Mouse (Mus musculus): ENCODE measurements around the gene Fam32a. TPM values are rescaled to one million over a fixed set of nuclear protein-coding genes. Genes with fewer than 3 reads are reported as not detected.

The Fam32a gene
- polyA plus RNA-seq, 1 experiment from 2014 or later: 73.3 TPM

DNA sequence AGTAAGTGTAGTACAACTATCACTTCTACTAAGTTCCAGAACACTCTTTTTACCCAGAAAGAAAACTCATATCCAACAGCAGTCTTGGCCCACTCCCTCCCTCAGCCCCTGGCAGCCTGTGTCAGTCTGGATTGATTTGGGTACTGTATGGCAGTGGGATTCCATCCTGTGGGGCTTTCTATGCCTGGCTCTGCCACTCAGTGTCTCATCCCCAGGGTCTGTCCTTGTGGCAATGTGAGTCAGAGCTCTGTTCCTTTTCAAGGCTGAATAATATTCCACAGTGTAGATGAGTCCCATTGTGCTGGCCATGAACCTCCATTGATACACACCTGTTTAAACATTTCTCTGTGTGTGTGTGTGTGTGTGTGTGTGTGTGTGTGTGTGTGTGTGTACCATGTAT is 47.1 kb downstream of the Fam32a start:
- no peak for ATAC-seq (replicated peaks; ENCODE audit: low FRiP score, low TSS enrichment, low read depth)
- Histone ChIP-seq H3K4me3 (ENCODE audit: low read depth, low read length) (no peak overlapping the region), H3K27me3 (replicated peaks; ENCODE audit: control insufficient read depth, insufficient read depth, low read length) (no peaks in the 10 kb centered on the region), H3K4me1 (replicated peaks; ENCODE audit: control insufficient read depth, insufficient read depth, low read length) (no peaks in the 10 kb centered on the region), H3K9me3 (ENCODE audit: control insufficient read depth, low read length) (no peaks in the 10 kb centered on the region), H3K27ac (ENCODE audit: low read depth) (no peak overlapping the region), H3K36me3 (ENCODE audit: control insufficient read depth, insufficient read depth, low read length) (no peaks in the 10 kb centered on the region), H3K4me2 (ENCODE audit: low read length) (no peak overlapping the region), H3K9ac (ENCODE audit: low read length) (no peak overlapping the region)
- DNase-seq (ENCODE audit: low spot score): no peak

DNA sequence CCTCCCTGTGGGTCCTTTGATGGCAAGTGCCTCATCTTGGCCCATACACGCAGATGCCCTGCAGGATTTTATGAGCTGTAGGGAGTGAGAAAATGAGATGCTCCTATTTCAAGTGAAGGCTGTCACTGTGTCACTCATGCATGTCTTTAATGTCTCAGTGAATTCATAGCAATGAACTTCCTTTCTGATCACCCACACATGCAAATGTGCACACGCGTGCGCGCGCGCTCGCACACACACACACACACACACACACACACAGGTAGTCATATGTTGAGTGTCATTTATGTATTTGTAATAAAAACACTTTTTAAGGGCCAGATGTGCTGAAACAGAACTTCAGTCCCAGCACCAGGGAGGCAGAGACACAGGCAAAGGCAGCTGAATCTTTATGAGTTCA is 47.6 kb downstream of the Fam32a start:
- no peaks in the 10 kb centered on the region for H3K9me3 ChIP-seq (ENCODE audit: control insufficient read depth, low read length)
- H3K36me3 ChIP-seq (ENCODE audit: control insufficient read depth, insufficient read depth, low read length): no peaks in the 10 kb centered on the region
- no peak overlapping the region for H3K4me3 ChIP-seq (ENCODE audit: low read depth, low read length)
- H3K4me2 ChIP-seq (ENCODE audit: low read length): no peak overlapping the region
- no peak for ATAC-seq (replicated peaks; ENCODE audit: low FRiP score, low TSS enrichment, low read depth)
- no peaks in the 10 kb centered on the region for H3K4me1 ChIP-seq (replicated peaks; ENCODE audit: control insufficient read depth, insufficient read depth, low read length)
- no peak for DNase-seq (ENCODE audit: low spot score)
- no peak overlapping the region for H3K9ac ChIP-seq (ENCODE audit: low read length)
- no peaks in the 10 kb centered on the region for H3K27me3 ChIP-seq (replicated peaks; ENCODE audit: control insufficient read depth, insufficient read depth, low read length)
- 97% methylated on average over 8 of the region's 8 CpGs for WGBS
- H3K27ac ChIP-seq (ENCODE audit: low read depth): no peak overlapping the region

DNA sequence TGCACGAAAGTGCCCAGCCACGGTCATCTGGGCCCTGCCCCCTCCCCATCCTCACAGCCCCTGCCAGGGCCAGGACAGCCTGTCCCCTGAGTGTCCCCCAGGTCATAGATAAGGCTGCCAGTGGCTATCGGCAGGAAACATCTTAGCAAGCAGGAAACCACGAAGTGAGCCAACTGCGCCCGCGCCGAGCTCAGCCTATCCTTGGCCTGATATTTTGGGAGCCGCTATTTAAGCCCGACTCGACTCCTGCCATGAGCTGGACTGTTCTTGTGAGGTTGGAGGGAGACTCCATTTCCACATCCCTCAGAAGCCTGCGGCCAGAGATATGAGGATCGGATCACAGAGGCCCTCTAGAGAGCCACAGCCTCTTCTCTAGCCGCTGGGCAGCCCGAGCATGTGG is 48.8 kb downstream of the Fam32a start:
- DNase-seq (ENCODE audit: low spot score) (no peak), ATAC-seq (replicated peaks; ENCODE audit: low FRiP score, low TSS enrichment, low read depth) (no peak)
- H3K9me3 ChIP-seq (ENCODE audit: control insufficient read depth, low read length): no peaks in the 10 kb centered on the region
- no peaks in the 10 kb centered on the region for H3K4me1 ChIP-seq (replicated peaks; ENCODE audit: control insufficient read depth, insufficient read depth, low read length)
- H3K27me3 ChIP-seq (replicated peaks; ENCODE audit: control insufficient read depth, insufficient read depth, low read length): no peaks in the 10 kb centered on the region
- 84% methylated on average over 15 of the region's 15 CpGs for WGBS
- H3K4me3 ChIP-seq (ENCODE audit: low read depth, low read length): no peak overlapping the region
- no peak overlapping the region for H3K4me2 ChIP-seq (ENCODE audit: low read length)
- H3K36me3 ChIP-seq (ENCODE audit: control insufficient read depth, insufficient read depth, low read length): no peaks in the 10 kb centered on the region
- H3K9ac ChIP-seq (ENCODE audit: low read length): no peak overlapping the region
- H3K27ac ChIP-seq (ENCODE audit: low read depth): peak overlapping the region; percentile 57; the same call in 1 of the 2 replicates

DNA sequence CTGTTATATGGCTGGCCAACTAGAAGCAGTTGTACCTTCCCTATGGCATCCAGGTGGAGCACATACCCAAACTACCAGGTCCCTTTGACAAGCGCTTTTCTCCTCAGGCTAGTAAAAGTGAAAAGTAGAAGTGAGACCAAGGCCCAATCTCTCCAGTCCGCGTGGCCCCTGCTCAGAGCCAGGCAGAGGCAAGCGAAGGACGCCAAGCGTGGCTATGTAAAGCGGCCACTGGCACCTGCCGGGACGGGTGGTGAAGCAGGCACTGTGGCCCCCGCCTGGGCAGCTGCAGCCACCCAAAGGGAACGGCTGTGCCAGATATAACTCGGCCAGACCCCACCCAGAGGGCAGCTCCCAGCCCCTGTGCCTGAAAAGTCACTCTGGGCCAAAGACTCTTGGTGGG is 51.1 kb downstream of the Fam32a start:
- no peak overlapping the region for H3K27ac ChIP-seq (ENCODE audit: low read depth)
- ATAC-seq (replicated peaks; ENCODE audit: low FRiP score, low TSS enrichment, low read depth): no peak
- WGBS: 88% methylated on average over 12 of the region's 12 CpGs
- H3K36me3 ChIP-seq (ENCODE audit: control insufficient read depth, insufficient read depth, low read length): no peaks in the 10 kb centered on the region
- no peak for DNase-seq (ENCODE audit: low spot score)
- H3K27me3 ChIP-seq (replicated peaks; ENCODE audit: control insufficient read depth, insufficient read depth, low read length): no peaks in the 10 kb centered on the region
- no peaks in the 10 kb centered on the region for H3K4me1 ChIP-seq (replicated peaks; ENCODE audit: control insufficient read depth, insufficient read depth, low read length)
- H3K4me2 ChIP-seq (ENCODE audit: low read length): no peak overlapping the region
- H3K9ac ChIP-seq (ENCODE audit: low read length): no peak overlapping the region
- H3K4me3 ChIP-seq (ENCODE audit: low read depth, low read length): no peak overlapping the region
- no peaks in the 10 kb centered on the region for H3K9me3 ChIP-seq (ENCODE audit: control insufficient read depth, low read length)

DNA sequence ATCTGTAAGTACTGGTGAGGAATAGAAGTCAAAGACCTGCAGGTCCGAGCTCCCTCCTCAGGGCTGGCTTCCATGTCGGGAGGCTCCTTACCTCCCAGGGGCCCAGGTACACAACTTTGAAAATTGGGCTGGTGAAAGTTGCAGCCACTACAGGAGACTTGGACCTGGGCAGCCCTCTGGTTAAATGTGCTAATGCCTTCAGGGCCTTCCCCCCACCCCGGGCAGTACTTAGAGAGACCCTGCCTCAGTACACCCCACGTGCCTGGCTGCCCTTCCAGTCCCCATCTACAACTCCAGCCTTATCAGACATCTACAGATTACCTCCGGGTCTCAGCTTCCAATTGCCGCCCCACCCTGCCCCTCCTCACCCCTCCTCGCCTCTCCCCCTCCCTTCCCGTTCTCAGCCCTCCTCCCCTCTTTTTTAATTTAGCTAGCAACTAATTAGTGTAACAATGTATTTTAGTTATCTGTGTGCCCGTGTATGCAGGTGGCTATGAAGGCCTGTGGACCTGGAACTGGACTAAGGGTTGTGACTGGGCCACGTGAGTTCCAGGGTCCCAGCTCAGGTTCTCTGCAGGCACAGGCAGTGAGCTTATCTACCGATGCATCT is 51.6 kb downstream of the Fam32a start:
- Histone ChIP-seq H3K4me1 (replicated peaks; ENCODE audit: control insufficient read depth, insufficient read depth, low read length) (no peaks in the 10 kb centered on the region), H3K27ac (ENCODE audit: low read depth) (no peak overlapping the region), H3K4me3 (ENCODE audit: low read depth, low read length) (no peak overlapping the region), H3K9me3 (ENCODE audit: control insufficient read depth, low read length) (no peaks in the 10 kb centered on the region), H3K4me2 (ENCODE audit: low read length) (no peak overlapping the region), H3K27me3 (replicated peaks; ENCODE audit: control insufficient read depth, insufficient read depth, low read length) (no peaks in the 10 kb centered on the region), H3K36me3 (ENCODE audit: control insufficient read depth, insufficient read depth, low read length) (no peaks in the 10 kb centered on the region), H3K9ac (ENCODE audit: low read length) (no peak overlapping the region)
- ATAC-seq (replicated peaks; ENCODE audit: low FRiP score, low TSS enrichment, low read depth) (no peak), DNase-seq (ENCODE audit: low spot score) (no peak)
- WGBS: 69% methylated on average over 11 of the region's 11 CpGs

DNA sequence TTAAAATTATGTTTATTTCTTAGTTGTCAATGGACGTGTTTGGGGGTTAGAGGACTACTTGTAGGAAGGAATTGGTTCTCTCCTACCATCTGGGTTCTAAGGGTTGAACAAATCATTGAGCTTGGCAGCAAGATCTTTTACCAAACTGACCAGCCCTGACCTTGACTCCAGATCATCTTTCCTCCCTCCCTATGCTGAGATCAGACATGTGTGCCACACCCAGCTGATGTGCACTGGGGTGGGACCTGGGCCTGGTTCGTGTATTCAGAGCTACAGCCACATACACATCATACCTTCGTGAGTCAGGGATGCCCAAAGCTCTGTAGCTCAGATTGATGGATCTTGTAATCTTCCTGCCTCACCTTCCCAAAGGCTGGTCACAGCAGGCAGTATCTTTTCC is 52.2 kb downstream of the Fam32a start:
- Histone ChIP-seq H3K4me3 (ENCODE audit: low read depth, low read length) (no peak overlapping the region), H3K4me1 (replicated peaks; ENCODE audit: control insufficient read depth, insufficient read depth, low read length) (no peaks in the 10 kb centered on the region), H3K36me3 (ENCODE audit: control insufficient read depth, insufficient read depth, low read length) (no peaks in the 10 kb centered on the region), H3K4me2 (ENCODE audit: low read length) (no peak overlapping the region), H3K9ac (ENCODE audit: low read length) (no peak overlapping the region), H3K27ac (ENCODE audit: low read depth) (no peak overlapping the region), H3K27me3 (replicated peaks; ENCODE audit: control insufficient read depth, insufficient read depth, low read length) (no peaks in the 10 kb centered on the region), H3K9me3 (ENCODE audit: control insufficient read depth, low read length) (no peaks in the 10 kb centered on the region)
- ATAC-seq (replicated peaks; ENCODE audit: low FRiP score, low TSS enrichment, low read depth) (no peak), DNase-seq (ENCODE audit: low spot score) (no peak)
- 57% methylated on average over 3 of the region's 3 CpGs for WGBS

DNA sequence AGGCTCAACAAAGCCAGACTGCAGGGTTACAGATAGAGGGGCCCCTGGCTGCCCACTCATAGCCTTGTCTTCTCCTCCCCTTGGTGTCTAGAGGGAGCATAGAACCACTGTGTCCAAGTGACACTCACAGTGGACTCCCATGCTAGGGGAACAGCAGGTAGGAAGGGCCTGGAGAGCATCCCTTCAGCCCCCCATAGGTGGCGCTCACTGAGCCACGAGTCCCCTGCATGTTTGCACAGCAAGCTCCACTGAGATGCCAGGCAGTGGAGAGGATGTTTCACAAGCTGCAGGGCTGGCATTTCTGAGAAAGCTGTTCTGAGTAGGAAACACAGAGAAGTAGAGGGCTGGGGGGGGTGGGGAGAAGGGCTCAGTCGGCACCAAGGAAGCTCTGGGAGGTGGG is 52.8 kb downstream of the Fam32a start:
- Histone ChIP-seq H3K4me2 (ENCODE audit: low read length) (no peak overlapping the region), H3K9me3 (ENCODE audit: control insufficient read depth, low read length) (no peaks in the 10 kb centered on the region), H3K4me1 (replicated peaks; ENCODE audit: control insufficient read depth, insufficient read depth, low read length) (no peaks in the 10 kb centered on the region), H3K9ac (ENCODE audit: low read length) (no peak overlapping the region), H3K27me3 (replicated peaks; ENCODE audit: control insufficient read depth, insufficient read depth, low read length) (no peaks in the 10 kb centered on the region), H3K36me3 (ENCODE audit: control insufficient read depth, insufficient read depth, low read length) (no peaks in the 10 kb centered on the region), H3K4me3 (ENCODE audit: low read depth, low read length) (no peak overlapping the region), H3K27ac (ENCODE audit: low read depth) (no peak overlapping the region)
- ATAC-seq (replicated peaks; ENCODE audit: low FRiP score, low TSS enrichment, low read depth): no peak
- WGBS: 13% methylated on average over 3 of the region's 3 CpGs
- DNase-seq (ENCODE audit: low spot score): peak; percentile 74

DNA sequence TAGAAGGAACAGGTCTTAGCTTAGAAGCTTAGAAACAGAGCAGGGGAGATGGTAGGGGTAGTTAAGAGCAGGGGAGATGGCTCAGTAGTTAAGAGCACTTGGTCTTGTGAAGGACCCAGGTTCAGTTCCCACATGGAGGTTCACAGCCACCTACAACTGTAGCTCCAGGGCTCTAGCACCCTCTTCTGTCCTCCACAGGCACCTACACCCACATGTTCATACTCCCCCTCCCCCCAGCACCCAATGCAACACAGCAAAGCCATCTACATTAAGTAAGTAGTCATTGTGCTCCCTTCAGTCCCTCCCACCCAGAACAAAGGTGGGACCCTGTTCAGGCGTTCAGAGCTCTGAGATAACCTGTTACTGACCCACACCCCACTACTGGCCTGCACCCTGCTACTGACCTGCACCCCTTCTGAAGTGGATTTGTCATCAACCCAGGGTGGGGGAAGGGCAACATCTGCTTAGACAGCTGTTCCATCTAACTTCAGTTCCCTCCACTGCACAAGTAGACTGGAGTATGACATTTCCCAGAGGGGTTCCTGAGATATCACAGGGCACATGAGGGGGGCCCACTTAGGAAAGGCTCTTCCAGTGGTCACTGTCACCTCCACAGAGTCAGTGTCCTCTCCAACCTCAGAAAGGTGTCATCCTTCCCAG is 53.7 kb downstream of the Fam32a start:
- no peaks in the 10 kb centered on the region for H3K4me1 ChIP-seq (replicated peaks; ENCODE audit: control insufficient read depth, insufficient read depth, low read length)
- H3K9ac ChIP-seq (ENCODE audit: low read length): no peak overlapping the region
- ATAC-seq (replicated peaks; ENCODE audit: low FRiP score, low TSS enrichment, low read depth) (no peak), DNase-seq (ENCODE audit: low spot score) (no peak)
- no peaks in the 10 kb centered on the region for H3K36me3 ChIP-seq (ENCODE audit: control insufficient read depth, insufficient read depth, low read length)
- H3K4me3 ChIP-seq (ENCODE audit: low read depth, low read length): no peak overlapping the region
- no peaks in the 10 kb centered on the region for H3K9me3 ChIP-seq (ENCODE audit: control insufficient read depth, low read length)
- WGBS: 72% methylated on average over 1 of the region's 1 CpGs
- H3K27me3 ChIP-seq (replicated peaks; ENCODE audit: control insufficient read depth, insufficient read depth, low read length): no peaks in the 10 kb centered on the region
- H3K27ac ChIP-seq (ENCODE audit: low read depth): no peak overlapping the region
- H3K4me2 ChIP-seq (ENCODE audit: low read length): no peak overlapping the region

DNA sequence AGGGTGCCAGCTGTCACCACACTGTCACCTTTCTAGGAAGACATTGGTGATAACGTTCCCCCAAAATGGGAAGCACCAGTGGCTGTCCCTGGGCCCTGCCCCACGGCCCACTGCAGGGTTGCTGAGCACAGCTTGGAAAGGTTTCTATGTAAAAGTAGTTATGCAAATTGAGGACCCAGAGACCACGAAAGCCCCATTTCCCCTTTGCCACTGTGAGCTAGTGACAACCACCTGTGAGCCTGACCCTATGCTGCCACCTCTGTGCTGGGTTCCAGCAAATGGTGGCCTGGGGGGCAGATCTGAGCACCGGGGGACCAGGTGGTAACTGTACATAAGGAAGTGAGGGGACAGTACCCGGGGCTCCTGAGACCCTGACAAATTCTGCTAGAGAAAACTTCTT is 54.3 kb downstream of the Fam32a start:
- Histone ChIP-seq H3K4me2 (ENCODE audit: low read length) (no peak overlapping the region), H3K9ac (ENCODE audit: low read length) (no peak overlapping the region), H3K4me3 (ENCODE audit: low read depth, low read length) (no peak overlapping the region), H3K27me3 (replicated peaks; ENCODE audit: control insufficient read depth, insufficient read depth, low read length) (no peaks in the 10 kb centered on the region), H3K36me3 (ENCODE audit: control insufficient read depth, insufficient read depth, low read length) (no peaks in the 10 kb centered on the region), H3K4me1 (replicated peaks; ENCODE audit: control insufficient read depth, insufficient read depth, low read length) (no peaks in the 10 kb centered on the region), H3K9me3 (ENCODE audit: control insufficient read depth, low read length) (no peaks in the 10 kb centered on the region), H3K27ac (ENCODE audit: low read depth) (no peak overlapping the region)
- 68% methylated on average over 5 of the region's 5 CpGs for WGBS
- DNase-seq (ENCODE audit: low spot score) (no peak), ATAC-seq (replicated peaks; ENCODE audit: low FRiP score, low TSS enrichment, low read depth) (no peak)

All from intestine, embryonic 14.5 days (tissue).